Mouse (Mus musculus) embryonic fibroblast, embryonic 13.5 days (primary cell): ENCODE measurements around the gene Acly.

Experiments
- CTCF ChIP-seq: IDR thresholded peaks from 2 replicates; pipeline ENCODE4 v1.5.1; 2011; ENCODE audit warnings: mild to moderate bottlenecking, control low read depth, low read length, moderate library complexity, borderline replicate concordance; ENCODE audit not compliant: insufficient read depth
- POLR2A ChIP-seq: IDR thresholded peaks from 2 replicates; pipeline ENCODE4 v1.6.1; 2011; ENCODE audit warnings: low read depth, mild to moderate bottlenecking, control low read depth, low read length, moderate library complexity

DNA sequence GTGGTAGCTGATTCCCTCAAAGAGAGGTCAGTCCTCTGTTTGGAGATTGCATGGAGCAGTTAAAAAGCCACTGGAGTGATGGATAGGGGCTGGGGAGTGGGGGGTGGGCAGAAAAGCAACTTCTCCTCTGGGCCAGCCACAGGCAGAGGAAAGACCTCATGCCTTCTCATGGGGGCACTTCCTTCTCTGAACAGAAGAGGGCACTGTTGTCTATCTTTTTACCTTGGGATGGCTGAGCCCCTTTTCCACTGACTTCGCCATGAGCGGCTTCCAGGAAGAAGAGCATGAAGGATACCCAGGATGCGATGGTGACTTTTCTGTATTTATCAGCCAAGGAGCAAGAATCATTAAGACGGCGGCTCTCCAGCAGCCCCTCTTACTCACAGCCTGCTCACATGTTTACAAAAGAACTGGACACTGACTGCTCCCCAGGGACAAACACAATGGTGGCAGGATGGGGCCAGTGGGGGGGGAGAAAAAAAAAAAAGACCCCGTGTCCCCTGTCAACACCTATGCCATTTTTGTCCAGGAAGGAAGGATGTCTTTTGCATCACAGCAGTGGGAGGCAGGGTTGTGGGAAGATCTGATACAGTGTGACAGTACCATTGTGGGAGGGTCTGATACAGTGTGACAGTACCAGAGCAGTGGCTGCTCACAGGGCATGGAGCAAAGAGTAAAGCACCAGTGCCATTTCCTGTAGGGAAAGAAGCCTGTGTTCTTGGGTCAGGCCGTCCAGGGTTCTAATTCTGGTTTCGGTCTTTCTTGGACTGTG, 42.8 kb upstream of the Acly start:
- TF ChIP-seq CTCF, result peak; percentile 44; the same call in 1 of the 2 replicates
- TF ChIP-seq POLR2A, result no peak
